Mouse (Mus musculus) embryo, embryonic 11.5 days (tissue): ENCODE results near the gene Adamts3.
A peak's percentile ranks its signal among the peaks of the same experiment; 100 is the strongest.

Experiments
- DNase-seq: peaks from one replicate; pipeline ENCODE4 v3.0.0-alpha.2; 2012; ENCODE audit warnings: low read depth, low spot score

The Adamts3 gene

DNA sequence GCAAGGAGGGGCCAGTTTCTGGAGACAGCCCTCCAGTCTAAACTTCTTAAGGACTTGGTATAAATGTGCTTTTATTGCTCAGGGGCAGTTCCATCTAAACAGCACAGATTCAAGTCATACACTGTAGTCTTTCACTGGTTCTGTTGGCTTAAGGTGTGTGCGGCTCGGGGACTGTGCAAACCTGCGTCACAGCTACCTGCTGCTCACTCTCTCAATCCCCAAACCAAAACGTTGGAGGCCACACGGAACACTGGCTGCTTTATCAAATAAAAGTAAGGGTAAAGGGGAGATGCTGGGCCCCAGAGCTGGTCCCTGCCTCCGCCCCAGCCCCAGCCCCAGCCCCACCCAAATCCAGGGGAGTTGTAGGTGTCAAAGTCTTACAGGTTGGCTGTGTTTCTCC, 66.5 kb downstream of the Adamts3 start:
- no peak for DNase-seq

DNA sequence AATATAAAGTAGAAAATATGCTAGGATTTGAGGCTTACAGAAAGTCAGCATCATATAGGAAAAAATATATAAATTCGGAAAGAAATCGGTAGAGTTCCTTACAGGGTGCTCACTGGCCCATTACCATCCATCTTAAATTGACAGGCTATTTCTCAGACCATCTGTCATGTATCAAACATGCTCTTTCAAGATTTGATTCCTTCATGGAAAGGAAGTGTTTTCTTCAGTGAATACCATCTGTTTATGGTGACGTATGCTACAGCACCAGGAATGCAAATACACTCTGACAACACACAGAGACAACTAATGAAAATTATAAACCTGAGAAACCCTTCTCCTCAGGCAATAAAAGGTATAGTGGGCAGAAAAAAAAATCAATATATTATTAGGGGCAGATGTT, 68.6 kb downstream of the Adamts3 start:
- no peak for DNase-seq

DNA sequence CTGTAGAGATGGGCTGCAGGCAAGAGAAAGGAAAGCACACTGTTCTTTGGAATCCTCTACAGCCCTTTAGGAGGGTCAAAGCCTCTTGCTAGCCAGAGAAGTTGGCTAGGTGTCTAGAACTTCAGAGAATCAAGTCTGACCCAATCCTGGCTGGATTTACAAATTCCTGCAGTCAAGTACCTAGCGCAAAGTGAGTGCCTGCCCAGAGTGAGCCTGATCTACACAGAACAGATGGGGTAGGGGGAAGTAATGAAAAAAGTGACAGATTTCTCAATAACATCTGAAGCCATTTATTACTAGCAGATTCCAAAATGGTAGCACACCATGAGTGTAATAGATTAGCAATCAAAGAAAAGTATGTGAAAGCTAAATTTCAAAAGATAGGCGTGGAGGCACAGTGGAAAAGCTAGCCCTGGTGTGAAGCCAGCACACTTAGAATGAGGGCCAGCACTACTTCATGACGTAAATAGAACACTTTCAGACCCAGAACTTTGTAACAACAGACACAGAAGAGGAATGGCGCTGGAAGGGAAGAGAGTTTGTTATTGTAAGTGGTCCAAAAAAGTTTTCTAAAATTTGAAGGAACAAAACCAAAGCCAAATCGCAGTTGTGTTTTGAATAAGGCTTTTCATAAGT, 82.8 kb downstream of the Adamts3 start:
- no peak for DNase-seq

DNA sequence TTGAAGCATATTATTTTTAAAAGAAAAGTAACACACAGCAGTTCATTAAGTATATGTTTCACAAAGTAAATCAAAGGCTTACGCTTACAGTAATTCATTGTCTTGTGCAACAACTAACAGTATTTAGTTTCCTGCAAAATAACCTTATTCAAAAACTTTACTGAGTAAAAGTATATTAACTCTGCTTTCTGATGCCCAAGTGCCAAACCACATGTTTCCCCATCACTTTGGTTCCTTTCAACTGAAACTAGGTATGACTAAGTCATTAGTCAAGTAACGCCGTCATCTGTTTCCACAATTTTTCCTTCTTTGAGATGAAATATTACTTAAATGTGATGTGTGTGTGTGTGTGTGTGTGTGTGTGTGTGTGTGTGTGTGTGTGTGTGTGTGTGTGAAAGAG, 89.4 kb downstream of the Adamts3 start:
- DNase-seq = no peak

DNA sequence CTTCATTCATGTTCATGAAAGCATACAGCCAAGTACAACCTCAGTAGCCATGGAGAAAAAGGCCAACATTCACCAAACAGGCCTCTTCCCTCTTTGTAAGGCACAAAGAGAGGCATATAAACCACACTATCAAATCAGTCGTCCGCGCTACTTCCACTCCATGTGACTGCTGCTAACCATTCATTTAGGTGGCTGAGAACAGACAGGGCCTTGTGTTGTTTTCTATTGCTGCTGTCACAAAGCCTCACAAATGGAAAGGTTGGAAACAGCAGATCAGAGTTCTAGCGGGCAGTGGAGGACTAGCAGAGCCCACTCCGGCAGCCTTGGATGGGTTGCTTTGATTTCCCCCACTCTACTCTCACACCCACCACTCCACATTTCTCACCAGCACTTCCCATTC, 98.5 kb downstream of the Adamts3 start:
- DNase-seq = no peak

DNA sequence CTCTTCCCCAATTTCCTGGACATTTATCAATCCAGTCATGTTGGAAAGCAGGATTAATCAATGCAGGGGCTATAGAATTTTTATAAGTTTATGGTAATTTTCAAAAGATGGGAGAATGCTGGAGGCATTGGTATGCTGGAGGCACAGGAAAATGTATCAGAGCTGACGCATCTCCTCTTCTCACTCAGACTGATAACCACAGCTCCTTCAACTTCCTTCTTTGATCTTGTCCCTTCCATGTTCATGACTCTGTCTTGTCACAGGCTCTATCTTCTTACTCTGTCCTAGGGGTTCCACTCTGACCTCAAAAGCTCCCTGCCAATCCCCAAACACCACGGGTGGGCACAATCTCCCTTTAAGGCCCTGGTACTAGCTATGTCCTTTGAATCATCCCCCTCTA, 103.3 kb downstream of the Adamts3 start:
- no peak for DNase-seq

DNA sequence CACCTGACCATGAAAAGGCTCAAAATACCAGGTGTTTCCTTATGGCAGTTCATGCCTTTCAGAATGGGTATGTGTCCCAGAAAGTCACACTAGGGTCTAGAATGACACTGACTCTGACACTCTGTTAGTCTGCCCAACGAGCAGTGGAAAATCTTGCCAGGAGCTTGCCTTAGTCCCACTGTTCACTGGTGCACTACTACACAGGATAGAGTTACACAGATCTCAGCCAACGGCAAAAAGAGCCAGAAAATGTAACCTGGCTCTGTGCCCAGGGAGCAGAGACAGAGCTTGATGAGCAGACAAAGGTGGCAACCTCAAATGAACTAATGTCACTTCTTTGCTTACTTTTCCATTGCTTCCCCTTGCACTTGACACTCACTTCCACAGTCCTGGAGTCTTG, 104.5 kb downstream of the Adamts3 start:
- DNase-seq = no peak

DNA sequence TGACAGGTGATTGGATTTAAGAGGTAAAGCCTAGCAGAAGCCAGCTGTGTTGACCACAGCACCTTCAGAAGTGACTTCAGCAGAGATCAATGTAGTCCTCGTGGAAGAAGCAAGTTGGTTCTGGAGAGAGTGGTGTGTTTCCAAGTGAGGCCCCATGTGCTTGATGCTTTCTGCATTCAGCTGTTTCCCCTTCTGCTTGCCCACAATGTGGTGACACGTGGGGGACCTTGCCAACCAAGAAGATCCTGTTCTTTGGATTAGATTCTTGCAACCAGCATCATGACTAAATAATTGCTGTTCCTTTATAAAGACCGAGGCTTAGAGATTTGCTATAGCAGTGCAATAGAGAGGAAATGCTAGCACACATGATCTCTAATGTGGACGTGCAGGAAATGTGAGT, 105.7 kb downstream of the Adamts3 start:
- no peak for DNase-seq

DNA sequence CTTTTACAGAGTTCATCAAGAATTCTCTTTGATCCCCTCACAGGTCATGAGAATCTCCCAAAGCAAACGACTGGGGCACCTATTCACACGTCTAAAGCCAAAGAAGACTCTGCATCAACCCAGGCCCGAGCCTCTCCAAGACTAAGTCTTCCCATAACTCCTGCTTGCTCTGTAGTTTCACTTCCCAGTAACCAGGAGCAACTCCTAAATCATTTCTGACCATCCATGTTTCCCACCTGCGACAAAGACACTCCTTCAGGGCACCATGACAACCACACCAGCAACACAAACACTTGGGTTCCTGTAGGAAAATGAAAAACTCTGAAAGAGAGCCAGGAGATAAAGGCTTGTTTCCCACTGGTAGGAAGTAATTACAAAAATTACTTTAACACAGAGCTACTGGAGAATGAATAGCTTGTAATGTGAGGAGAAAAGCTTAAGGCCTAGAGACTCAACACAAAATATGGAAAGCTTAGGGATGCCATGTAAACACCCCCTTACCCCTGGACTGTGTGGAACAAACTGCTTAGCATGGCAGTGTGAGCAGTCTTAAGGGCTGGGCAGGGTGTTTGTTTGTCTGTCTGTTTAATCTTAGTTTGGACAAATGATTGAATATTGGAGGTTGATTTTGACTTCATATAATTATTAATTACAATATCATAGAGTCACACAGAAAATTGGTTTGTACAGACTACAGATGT, 112.3 kb downstream of the Adamts3 start:
- no peak for DNase-seq

DNA sequence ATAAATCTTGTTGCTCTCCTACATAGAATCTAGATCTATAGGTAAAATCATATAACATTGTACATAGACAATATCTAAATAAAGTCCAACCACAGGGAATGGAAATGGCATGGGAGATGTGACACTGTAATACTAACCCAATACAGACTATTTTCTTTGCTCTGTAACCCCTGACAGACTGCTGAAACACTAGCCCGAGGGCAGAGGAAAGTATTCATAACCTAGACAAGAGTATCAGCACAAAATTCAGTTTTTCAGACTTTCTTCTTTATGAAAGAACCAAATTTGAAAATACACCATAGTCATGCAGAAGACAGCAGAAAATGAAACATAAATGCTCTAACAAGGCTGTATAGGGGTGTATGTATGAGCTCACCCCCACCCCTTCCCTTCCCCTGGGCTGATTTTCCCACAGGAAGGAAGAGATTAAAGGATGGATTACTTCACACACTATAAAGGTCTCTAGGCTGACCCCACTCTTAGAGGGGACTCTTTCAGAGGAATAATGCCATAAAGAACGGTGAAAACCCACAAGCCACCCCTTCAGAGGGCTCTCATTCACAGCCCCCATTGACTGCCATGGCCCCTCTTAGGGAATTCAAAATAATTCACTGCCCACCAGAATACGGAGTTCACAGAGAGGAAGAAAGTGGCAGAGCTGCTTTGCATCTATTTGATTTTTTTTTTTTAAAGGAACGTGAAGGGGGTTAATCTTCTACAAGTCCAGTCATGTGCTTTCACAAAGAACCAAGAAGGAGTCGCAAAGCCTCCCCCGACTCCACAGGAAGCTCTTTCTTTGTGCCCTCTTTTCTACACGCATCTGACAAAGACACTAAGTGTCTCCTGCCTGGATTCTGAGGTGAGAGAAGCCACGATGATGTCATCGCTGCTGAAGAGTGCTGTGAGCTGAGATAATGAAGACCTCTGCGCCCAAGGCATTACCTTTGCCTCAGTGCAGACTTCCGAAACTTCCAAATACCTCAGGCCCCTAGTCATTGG, 119.6 kb downstream of the Adamts3 start:
- DNase-seq = peak; percentile 17

DNA sequence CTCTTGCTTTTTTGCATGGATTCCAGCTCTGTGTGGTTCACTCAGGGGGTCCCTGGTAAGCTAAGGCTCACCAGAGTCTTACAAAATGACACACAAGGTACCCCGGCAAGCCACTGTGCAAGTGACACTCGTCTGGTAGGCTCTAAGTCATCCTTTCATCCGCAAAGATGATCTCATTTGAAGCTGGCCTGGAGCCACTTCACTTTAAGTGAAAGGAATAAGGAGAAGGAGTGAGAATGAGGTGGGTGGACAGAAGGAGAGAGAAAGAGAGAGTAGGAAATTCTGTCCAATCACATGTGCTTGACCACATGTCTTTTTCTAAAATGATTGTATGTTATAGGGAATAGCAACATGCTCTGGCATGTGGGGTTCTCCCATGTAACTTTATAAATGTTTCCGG, 122.8 kb downstream of the Adamts3 start:
- no peak for DNase-seq

DNA sequence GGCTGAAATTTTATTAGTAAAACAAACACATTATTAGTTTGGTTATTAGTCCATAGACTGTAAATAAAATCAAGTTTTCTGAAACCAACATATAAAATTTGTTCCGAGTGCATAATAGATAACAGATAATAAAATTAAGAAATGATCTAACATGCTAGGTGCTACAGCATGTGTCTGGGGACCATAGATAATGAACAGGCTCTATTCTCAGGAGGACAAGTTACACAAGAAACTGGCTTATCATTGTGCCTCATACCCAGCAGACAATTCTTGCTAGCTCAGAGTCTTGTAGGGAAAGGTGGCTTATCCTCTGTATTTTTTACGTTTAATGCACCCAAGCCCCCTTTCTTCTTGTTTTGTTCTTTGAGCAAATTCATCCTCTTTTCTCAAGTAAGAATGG, 131.3 kb downstream of the Adamts3 start:
- no peak for DNase-seq

DNA sequence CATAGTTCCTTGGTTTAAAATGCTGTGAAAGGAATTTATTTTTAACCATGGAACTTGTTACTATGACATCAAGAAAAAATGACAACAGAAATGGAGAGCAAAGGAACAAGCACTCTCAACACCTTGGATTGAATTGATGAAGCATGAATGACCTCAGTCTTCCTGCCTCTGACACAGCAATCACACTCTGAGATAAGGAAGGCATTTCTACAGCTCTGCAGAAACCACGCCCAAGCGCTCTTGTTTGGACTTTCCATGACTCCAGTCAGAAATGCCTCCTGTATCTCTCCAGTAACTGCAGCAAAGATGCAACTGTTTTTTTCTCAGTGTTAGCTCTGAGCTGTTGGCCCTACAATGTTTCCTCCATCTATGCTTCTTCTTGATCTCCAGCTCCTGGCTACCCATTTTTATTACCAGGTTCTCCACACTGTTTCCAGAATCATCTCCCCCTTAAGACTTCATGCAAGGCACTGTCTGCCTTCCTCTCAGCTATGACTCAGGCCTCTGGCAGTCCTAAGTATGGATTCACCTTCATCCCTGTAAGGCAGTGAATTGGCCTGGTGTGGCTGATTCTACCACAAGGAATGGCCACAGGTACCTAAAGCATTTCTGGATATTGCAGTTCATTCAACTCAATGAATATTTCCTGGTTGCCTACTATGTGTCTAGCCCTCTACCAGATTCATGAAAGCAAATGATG, 134.8 kb downstream of the Adamts3 start:
- no peak for DNase-seq

DNA sequence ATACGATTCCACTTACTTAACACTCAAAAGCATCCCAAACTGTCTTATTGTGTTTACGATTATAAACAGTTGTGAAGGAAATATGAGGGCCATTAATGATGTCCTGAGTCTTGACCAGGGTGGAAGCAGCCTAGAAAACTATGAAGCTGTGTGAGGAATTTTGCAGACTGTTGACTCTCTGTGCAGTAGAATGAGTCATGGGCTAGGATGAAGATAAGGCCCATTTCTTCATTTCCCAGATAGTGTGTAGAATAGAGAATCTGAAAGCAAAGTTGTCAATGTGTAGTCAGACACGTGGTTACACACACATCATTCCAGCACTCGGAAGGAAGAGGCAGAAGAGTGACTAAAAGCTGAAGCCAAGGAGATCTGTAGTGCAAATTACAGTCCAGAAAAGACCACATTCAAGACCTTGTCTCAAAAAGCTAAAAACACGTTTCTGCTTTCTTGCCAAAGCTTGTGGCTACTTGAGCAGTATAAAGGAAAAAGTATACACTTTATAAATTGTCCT, 135.9 kb downstream of the Adamts3 start:
- no peak for DNase-seq

DNA sequence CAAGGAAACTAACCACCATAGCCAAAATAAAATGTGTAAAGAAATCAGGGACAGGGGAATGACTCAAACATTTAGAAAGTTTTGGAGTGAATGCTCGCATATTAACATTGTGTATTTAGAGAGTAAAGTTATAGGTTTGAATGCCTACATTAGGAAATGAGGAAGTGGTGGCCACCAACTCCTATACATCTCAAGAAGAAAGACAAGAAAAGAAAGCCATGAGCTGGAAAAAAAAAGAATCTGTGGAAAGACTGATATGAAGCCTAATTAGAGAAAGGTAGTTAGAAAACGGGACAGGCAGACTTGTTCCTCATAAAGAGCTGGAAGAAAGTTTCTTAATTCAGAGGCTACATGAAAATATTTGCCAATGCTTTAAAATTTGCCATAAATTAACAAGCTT, 138.0 kb downstream of the Adamts3 start:
- no peak for DNase-seq

DNA sequence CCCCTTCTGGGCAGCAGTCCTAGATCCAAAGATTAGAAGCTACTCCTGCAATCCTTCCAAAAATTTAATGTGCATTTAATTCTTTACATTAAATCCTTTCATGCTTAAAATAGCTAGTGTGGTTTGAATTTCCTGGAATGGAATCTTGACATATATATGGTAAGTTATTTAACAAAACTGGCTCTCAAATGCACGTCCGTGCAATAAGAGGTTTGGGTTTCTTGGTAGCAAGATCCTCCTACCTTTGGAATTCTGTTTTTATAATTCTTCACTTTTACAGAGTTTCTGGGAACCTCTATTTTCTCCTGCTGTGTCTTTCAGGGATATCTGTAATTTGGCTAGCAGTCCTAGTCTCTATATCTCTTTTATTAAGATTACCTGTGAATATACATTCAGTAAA, 148.4 kb downstream of the Adamts3 start:
- DNase-seq = no peak

DNA sequence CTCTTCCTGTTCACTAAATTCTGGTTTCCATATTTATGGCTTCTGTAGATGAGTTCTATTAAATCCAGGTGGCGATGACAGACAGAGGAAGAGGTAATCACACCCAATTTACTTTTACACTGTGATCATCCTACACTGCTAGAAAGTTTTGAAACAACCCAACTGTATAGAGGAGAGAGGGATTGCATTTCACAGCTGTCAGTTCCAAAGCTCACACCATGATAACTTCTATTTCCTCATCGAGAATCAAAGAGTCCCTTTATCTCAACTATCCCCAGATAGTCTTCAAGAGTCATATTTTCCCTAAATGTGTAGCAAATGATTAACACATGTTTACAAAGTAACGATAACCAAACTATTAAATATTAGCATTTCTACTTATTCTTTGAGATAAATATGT, 152.7 kb downstream of the Adamts3 start:
- no peak for DNase-seq

DNA sequence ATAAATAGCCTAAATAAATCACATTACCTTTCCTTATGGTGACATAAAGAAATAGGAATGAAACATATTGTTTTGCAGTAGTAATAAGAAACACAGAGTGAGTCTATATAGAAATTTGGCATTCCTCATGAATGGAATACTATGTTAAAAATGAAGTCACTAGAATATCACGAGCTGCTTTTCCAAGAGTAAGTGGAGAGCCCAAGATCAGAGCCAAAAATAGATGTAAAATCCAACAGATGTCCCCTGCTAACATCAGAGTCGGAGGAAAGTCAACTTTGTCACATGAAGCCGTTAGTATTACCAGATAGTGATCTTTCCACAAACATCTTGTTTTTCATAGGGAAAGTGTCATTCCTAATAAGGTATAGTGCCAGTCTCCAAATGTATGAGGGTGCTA, 155.0 kb downstream of the Adamts3 start:
- no peak for DNase-seq

DNA sequence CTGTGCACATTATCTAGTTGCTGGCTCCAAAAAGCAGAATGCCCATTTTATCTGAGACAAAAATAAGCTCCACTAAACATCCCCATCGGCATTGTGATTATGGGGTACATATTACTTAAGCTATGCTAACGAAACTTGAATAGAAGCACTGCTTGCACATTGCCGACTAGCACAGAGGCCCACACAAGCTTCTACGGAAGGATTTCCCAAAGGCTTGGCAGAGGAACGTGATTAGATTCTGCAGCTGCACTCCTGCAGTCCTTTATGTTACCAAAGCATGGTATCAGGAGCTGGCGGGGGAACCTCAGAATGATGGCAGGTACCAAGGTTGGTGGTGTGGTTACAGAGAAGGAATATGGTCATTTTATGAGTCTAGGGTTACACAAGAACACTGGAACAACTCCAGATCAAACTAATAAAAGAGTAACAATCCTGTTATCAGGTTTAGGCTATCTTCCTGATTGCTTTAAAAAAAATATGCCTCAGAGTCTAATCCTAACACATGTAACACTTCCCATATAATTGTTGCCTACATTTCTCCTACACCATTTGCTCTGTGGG, 155.6 kb downstream of the Adamts3 start:
- no peak for DNase-seq

DNA sequence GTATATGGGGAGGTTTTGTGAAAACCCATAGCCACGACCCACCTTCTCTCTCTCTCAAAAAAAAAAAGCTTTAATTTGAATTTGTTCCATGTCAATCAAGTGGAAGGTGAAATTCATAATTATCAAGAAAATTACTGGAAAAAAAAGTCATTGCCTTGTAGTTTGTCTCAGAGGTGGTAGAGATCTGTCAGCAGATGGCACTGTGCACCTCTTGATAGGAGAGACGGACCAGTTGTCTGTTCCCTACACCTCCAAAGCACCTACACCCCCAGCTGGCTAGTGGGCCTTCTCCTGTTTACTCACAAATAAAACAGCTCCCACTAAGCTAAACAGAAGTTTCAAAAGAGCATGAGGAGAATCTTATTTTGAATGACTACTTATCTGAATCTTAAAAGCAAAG, 168.6 kb downstream of the Adamts3 start:
- no peak for DNase-seq

DNA sequence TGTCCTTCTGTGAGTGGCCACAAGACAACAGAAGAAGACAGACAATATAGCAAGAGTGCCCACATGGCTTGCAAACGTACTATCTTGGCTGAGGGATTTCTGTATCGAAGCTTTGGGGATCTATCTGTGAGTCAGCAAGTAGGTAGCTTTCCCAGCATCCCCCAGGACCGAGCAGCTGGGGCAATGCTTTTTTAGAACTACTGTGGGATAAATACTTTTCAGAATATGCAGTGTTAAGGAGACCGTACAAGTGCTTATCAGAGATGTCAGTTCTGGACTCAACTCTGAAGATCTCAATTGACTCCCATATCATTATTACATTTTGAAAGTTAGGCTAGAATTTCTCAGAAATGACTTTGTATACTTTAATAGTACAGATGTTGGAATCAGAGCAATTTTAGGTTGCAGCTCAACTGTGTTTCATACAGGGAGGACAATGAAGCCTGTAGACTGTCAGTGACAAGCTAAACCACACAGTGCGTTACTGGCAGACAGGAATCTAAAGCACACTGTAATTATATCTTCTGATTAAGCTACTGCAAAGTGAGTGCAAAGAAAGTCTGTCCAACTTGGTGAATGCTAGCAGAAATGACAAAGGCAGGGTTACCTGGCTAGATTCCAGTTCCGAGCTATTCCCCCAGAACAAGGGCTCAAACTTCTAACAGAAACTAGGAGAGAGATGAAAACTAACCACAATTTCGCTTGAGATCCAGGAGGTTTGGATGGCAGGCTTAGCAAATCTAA, 171.8 kb downstream of the Adamts3 start:
- DNase-seq = no peak
